Mouse (Mus musculus) G1E-ER4 (cell line): ENCODE data around the gene Susd3. TPM values are rescaled to one million over a fixed set of nuclear protein-coding genes. Genes with fewer than 3 reads are reported as not detected.

Source experiments
- GATA1 ChIP-seq: IDR thresholded peaks from one replicate; pipeline ENCODE4 v1.8.0; 2012; ENCODE audit warnings: low read length, inconsistent platforms
- polyA plus RNA-seq: library from polyadenylated mRNA; stranded (reverse); fragments of >175 nt; gene quantifications from 2 replicates; pipeline ENCODE4 v1.2.3, GENCODE M21; 2012

Susd3 gene
- polyA plus RNA-seq, 1 experiment, result 1.7 TPM

DNA sequence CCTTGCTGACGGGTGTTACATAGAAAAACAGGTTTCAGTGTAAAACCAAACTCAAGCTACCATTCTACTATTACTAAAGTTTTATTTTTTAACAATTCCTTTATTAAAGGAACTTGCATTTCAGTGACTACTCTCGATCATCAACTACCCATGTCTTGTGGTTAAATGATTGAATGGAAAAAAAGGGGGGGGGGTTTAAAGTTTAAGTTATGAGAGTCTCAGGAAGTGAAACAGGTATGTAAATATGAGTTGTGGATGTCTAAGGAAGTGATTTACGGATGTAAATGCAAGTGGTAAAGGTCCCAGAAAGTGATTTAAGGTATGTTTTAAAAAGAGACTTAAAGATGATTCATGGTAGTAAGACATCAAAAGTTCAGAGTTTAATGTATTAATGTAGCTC is 23.3 kb downstream of the Susd3 start:
- TF ChIP-seq GATA1, result no peak

DNA sequence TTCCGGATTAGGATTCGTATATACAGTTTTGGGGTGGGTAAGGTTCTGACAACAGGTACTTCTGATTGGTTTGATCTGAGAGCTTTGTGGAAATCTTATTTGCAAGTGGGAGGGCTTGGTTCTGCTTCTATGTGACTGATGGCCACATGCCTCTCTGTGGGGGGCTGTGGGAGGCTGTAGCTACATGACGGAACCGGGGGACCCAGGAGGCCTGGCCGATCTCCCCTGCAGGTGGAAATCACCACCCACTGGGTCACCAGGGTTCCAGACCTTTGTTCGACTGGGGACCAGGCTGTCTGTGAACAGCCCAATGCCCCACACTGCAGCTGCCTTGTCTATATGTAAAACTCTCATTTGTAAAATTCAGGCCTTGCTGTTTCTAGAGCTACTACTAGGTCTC is 23.8 kb downstream of the Susd3 start:
- no peak for TF ChIP-seq GATA1

DNA sequence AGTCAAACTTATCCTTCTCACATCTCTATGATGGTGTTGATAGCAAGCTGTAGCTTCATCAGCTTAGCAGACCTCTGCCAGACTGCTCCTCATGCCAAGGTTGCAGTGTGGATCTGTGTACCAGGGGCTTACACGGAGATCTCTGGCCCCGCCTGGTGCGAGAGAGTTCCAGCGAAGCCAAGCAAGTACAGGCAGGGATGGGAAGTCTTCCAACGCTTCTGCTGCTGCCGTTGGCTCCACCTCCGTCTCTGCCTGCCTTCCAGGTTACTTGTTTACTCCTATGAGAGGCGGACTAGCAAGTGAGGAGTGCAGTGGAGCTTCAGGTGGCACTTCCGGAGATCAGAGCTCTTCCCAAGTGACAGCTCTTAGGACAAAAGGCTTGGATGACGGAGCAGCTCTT is 24.2 kb downstream of the Susd3 start:
- no peak for TF ChIP-seq GATA1

GRCm38 (mm10) chr13:49220912-49221311 is 27.6 kb downstream of the Susd3 start:
- TF ChIP-seq GATA1, result no peak

DNA sequence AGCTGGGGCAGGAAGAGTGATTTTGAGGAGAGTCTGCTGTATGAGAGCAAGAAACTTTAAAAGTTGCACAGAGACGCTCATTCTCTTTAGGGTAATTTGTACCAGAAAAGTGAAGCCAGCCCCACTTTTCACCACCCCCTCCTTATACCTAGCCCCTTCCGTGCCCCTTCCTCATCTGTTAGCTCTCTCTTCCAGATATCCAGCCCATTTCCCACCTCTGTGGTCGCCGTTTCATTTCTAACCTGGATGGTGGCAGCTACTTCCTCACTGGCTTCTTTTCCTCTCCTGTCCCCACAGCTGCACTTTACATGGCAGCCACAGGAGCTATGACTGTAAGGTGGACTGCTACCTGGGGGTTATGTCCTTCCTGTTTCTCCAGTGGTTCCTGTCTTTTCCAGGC is 29.1 kb downstream of the Susd3 start:
- no peak for TF ChIP-seq GATA1

- TF ChIP-seq GATA1, result no peak
Observed at GRCm38 (mm10) chr13:49218651-49219050, 29.9 kb downstream of the Susd3 start.

- no peak for TF ChIP-seq GATA1
Observed at GRCm38 (mm10) chr13:49216808-49217561, 31.5 kb downstream of the Susd3 start.

DNA sequence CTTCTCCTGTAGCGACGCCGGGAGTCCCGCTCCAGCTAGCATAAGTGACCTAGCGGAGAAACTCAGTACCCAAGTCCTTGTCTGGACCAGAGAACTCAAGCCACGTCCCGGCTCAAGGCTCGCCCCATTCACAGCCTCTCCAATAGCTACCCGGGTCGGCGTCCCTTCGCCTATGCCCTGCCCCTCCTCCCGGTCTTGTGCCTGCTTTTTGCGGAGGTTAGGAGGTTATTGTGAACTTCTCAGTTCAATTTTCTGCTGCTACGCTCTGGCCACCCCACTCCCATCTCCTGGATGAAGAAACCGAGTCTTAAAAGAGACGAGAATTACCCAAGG is 32.3 kb downstream of the Susd3 start:
- no peak for TF ChIP-seq GATA1

DNA sequence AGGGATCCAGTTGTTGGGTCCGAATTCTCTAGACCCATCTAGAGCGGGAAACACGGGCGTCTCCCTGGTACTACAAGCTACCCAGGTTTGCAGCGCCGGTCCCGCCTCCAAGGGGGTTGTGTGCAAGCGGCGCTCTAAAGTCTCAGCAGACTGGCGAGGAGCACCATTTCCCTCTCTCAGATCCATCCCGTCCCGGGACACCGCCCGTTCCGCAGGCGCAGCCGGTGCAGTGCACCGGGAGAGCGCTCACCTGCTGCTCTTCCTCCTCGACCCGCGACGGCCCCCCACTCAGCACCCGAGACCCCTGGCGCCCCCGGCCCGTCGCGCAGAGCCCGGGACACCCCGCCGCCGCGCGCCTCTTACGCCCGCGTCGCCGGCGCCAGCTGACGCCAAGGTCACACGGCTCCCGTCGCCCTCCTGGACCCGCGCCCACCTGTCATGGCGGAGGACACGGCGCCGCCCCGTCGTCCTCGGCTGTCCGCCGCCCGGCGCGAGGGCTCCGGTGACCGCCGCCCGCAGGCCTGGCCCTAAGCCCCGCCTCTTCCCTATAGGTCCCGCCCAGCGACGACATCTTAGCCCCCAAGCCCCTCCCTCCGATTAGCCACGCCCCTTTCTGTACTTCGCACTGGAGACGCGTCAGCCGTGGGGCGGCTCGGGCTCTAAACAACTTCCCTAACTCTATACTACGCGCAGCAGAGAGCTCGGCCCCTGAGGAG is 32.8 kb downstream of the Susd3 start, which contains the start of gene Card19:
Gene Card19 (minus strand): TSS at position 534 of the 716 bp plus-strand sequence.
- no peak for TF ChIP-seq GATA1

GRCm38 (mm10) chr13:49215128-49215503 is 33.4 kb downstream of the Susd3 start:
- TF ChIP-seq GATA1, result no peak

DNA sequence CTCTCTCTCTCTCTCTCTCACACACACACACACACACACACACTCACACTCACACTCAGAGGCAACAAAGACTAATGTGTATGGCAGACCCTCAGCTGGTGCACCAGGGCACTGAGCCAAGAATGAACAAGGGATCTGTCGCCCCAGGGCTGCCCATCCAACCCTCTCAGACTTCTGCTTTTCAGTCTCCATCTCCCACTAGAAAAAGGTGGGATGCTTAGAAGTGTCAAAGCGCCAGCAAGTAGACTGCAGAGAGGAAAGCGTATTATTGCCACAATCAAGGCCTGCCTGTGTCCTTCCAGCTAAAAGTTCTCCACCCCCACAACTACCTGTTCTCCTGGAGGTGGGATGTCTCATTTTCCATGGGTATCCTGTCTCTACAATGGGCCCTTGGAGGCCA is 34.1 kb downstream of the Susd3 start:
- no peak for TF ChIP-seq GATA1

DNA sequence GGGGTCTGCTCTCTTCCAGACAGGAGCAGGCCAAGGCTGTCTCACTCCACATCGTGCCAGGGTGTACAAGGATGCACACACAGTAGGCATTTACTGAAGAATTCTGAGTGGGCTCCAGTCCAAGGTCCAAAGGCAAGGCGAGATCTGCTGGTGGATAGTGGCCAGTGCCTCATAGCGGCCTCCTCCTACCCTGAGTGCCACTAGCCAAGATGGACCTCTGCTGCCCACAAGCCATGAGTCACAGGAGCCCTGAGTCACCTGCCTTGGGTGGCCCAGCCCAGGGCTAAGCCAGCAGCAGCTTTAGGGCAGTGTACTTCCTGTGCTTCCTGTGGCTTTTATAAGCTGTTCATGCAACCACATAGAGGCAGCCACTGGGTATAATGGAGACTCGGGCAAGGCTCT is 35.0 kb downstream of the Susd3 start:
- TF ChIP-seq GATA1, result no peak

- TF ChIP-seq GATA1, result no peak
Observed at GRCm38 (mm10) chr13:49212711-49213500, 35.6 kb downstream of the Susd3 start.

DNA sequence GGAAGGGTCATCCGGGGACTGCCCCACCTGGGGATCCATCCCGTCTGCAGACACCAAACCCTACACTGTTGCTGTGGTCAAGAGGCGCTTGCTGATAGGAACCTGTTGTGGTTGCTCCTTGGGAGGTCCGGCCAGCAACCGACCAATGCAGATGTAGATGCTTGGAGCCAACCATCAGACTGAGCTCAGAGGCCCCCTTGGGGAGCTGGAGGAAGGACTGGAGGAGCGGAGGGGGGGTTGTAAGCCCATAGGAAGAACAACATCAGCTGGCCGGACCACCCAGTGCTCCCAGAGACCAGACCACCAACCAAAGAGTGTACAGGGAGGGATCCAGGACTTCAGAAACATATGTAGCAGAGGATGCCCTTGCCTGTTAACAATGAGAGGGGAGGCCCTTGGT is 39.2 kb downstream of the Susd3 start:
- TF ChIP-seq GATA1, result no peak

GRCm38 (mm10) chr13:49206341-49206740 is 42.2 kb downstream of the Susd3 start:
- TF ChIP-seq GATA1, result no peak

DNA sequence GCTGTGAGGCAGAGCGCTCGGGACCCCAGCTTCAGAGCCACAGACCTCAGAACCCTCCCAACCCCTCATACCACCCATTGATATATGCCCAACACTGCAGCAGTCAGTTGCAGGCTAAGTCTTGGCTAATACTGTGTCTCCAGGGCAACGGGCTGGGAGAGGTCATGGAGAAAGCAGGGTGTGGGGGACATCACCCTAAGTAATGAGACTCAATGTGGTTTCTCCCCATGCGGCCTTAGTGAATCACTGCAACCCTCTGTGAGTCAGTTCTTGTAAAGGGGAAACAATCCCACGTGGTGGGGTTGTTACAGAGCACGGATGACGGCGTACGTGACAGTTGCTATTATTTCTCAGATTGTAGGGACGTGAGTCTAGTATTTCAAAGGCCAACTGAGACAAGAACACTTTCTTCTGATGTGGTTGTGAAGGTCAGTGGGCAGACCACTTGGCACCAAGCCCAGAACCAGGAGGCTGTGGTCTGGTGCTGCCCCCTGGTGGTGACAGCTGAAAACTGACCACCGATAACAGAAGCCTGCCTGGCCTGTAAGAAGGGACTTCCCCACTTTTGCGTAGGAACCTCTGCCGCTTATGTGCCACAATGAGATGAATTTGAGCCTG is 43.0 kb downstream of the Susd3 start:
- no peak for TF ChIP-seq GATA1
